26 mouse cellular contexts compared by ENCODE assay signal in the genomic region with DNA sequence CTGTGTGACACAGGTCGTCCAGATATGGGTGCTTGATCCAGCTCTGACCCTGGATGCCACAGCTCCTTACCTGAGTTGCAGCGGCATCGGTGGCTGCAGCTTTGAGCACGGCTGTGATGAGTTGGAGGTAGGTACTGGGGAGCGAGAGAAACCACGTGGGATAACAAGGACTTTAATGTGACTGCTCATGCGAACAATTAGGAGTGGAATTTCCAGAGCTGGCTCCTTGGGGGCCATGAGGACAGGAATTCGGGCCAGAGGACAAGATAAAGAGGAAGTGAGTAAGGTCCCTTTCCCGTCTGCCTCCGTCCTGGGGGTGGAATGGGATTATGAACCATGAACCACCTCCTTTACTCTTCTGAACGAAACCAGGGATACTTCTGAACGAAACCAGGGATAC.
DNase-seq lines count a peak whose midpoint lies in the region; ATAC-seq and TF ChIP-seq lines count a peak whose summit lies in the region.
"Had no signal": no experiment of that assay in that cellular context is flagged by ENCODE, and none has a peak within 500 bp of the region (broad histone marks: within the 10 kb centered on the region; RNA-seq: fewer than 3 reads in every experiment).

No protein-coding gene starts in this region.

- in situ Hi-C loops in Patski (cut with MboI; ENCODE audit: low pct_unique_long_range_greater_than_20kb): no loop called here

- no peak overlapping the region for H3K4me2 ChIP-seq in hindbrain, embryonic 12.5 days (replicated peaks)
- H3K4me2 ChIP-seq: embryonic facial prominence, embryonic 12.5 days; embryonic facial prominence, embryonic 15.5 days; forebrain, embryonic 12.5 days; heart, embryonic 12.5 days; hindbrain, embryonic 13.5 days; intestine, embryonic 15.5 days had no signal

- no peak for DNase-seq in heart, embryonic 10.5 days (ENCODE audit: low spot score)
- no peak for DNase-seq in heart, postnatal 4 days
- DNase-seq in Muller cell, postnatal 12 days (ENCODE audit: inconsistent ontology term): peak; percentile 36
- DNase-seq in Patski (ENCODE audit: low read depth, low spot score): peak; percentile 51
- peak; percentile 46 for DNase-seq in retina, postnatal 1 day
- DNase-seq: adrenal gland, postnatal 10 days; adrenal gland, postnatal 36 days; cerebellum, adult 11 months; cerebellum, adult 2 months; cerebellum, adult 9-11 months; cerebellum, postnatal 25 days; gastrocnemius, adult 2 months; gastrocnemius, postnatal 14 days; heart, adult 18-20 months; heart, postnatal 14 days; kidney, adult 11 months had no signal

- H3K27me3 ChIP-seq in heart, embryonic 10.5 days (ENCODE audit: insufficient read depth, poor library complexity, severe bottlenecking): no peaks in the 10 kb centered on the region
- no peaks in the 10 kb centered on the region for H3K27me3 ChIP-seq in Patski
- H3K27me3 ChIP-seq in hindbrain, embryonic 12.5 days: peaks cover 2% of the 10 kb centered on the region; the same call in 1 of the 2 replicates
- H3K27me3 ChIP-seq: embryonic facial prominence, embryonic 12.5 days; embryonic facial prominence, embryonic 15.5 days; forebrain, embryonic 12.5 days; heart, embryonic 12.5 days; hindbrain, embryonic 13.5 days; intestine, embryonic 15.5 days had no signal

- ATAC-seq in Patski: peak; percentile 69
- no peak for ATAC-seq in hindbrain, embryonic 12.5 days (ENCODE audit: low FRiP score)
- ATAC-seq: CD4-positive, CD25-positive, alpha-beta regulatory T cell, adult 4 months; forebrain, embryonic 16.5 days; hindbrain, embryonic 16.5 days; intestine, embryonic 15.5 days had no signal

- TF ChIP-seq CTCF in Patski (IDR thresholded peaks at IDR 0.05): no peak

- 0 out of 2 replicates have a peak overlapping the region, but pooled peaks have one; percentile 42 for H3K27ac ChIP-seq in heart, embryonic 10.5 days
- no peak overlapping the region for H3K27ac ChIP-seq in hindbrain, embryonic 12.5 days
- H3K27ac ChIP-seq: embryonic facial prominence, embryonic 12.5 days; embryonic facial prominence, embryonic 15.5 days; forebrain, embryonic 12.5 days; gastrocnemius, adult 2 months; hindbrain, embryonic 13.5 days; intestine, embryonic 15.5 days had no signal

- H3K4me3 ChIP-seq in heart, embryonic 10.5 days: no peak overlapping the region
- no peak overlapping the region for H3K4me3 ChIP-seq in hindbrain, embryonic 12.5 days
- H3K4me3 ChIP-seq: embryonic facial prominence, embryonic 12.5 days; embryonic facial prominence, embryonic 15.5 days; forebrain, embryonic 12.5 days; gastrocnemius, adult 2 months; heart, embryonic 12.5 days; hindbrain, embryonic 13.5 days; intestine, embryonic 15.5 days had no signal

- CTCF ChIA-PET in Patski (lab: Charles Lee): interaction anchor here (1.0 to 1.4 kb wide), 3 partner anchors 35 to 84 kb away, joined by 3 to 6 read pairs (median 4); no protein-coding TSS in a partner anchor

- H3K36me3 ChIP-seq in heart, embryonic 10.5 days: no peaks in the 10 kb centered on the region
- no peaks in the 10 kb centered on the region for H3K36me3 ChIP-seq in hindbrain, embryonic 12.5 days
- H3K36me3 ChIP-seq: embryonic facial prominence, embryonic 12.5 days; embryonic facial prominence, embryonic 15.5 days; forebrain, embryonic 12.5 days; heart, embryonic 12.5 days; hindbrain, embryonic 13.5 days; intestine, embryonic 15.5 days had no signal

- 47% methylated on average over 12 of the region's 12 CpGs for WGBS in heart, embryonic 10.5 days
- WGBS in hindbrain, embryonic 12.5 days: 65% methylated on average over 12 of the region's 12 CpGs

- POLR2A ChIA-PET in Patski (lab: Charles Lee): interaction anchor here (1.2 kb wide), 1 partner anchor 8 kb away, joined by 4 read pairs; no protein-coding TSS in a partner anchor

- H3K9ac ChIP-seq in hindbrain, embryonic 12.5 days: no peak overlapping the region
- H3K9ac ChIP-seq: embryonic facial prominence, embryonic 12.5 days; embryonic facial prominence, embryonic 15.5 days; forebrain, embryonic 12.5 days; heart, embryonic 12.5 days; hindbrain, embryonic 13.5 days; intestine, embryonic 15.5 days had no signal

- peaks cover 38% of the 10 kb centered on the region for H3K4me1 ChIP-seq in heart, embryonic 10.5 days
- H3K4me1 ChIP-seq in hindbrain, embryonic 12.5 days: no peaks in the 10 kb centered on the region
- H3K4me1 ChIP-seq: embryonic facial prominence, embryonic 15.5 days; intestine, embryonic 15.5 days had no signal

- no peaks in the 10 kb centered on the region for H3K9me3 ChIP-seq in heart, embryonic 10.5 days
- H3K9me3 ChIP-seq in hindbrain, embryonic 12.5 days (replicated peaks): no peaks in the 10 kb centered on the region
- H3K9me3 ChIP-seq: embryonic facial prominence, embryonic 12.5 days; embryonic facial prominence, embryonic 15.5 days; forebrain, embryonic 12.5 days; heart, embryonic 12.5 days; hindbrain, embryonic 13.5 days; intestine, embryonic 15.5 days had no signal

Comparison
In these comparisons a context has a peak if more than half of its experiments do, and no peak if none do; other contexts are left out.
1. DNase-seq: peak in Muller cell, postnatal 12 days (single experiment), Patski (single experiment) and retina, postnatal 1 day (single experiment); none in heart, embryonic 10.5 days (single experiment) and heart, postnatal 4 days (single experiment).